Mouse (Mus musculus) stomach, embryonic 16.5 days (tissue): Measurements from ENCODE around the gene Ccnk. TPM values are rescaled to one million over a fixed set of nuclear protein-coding genes. Genes with fewer than 3 reads are reported as not detected.

Source experiments
- ATAC-seq: fragments of 200-750 bp; cut with Nextera tagmentation; 2 replicates; pipeline ENCODE4 v1.8.0; 2017; ENCODE audit warnings: moderate number of reproducible peaks, moderate TSS enrichment; ENCODE audit not compliant: insufficient read depth, low FRiP score
- H3K27ac ChIP-seq: fragments of 300-500 bp; sonication (generic); 2 replicates; pipeline ENCODE4 v1.5.1; 2014; ENCODE audit warnings: low read length
- H3K27me3 ChIP-seq: fragments of 300-500 bp; sonication (generic); 2 replicates; pipeline ENCODE4 v1.6.1; 2014; ENCODE audit warnings: low read length, control low read depth, mixed read lengths; ENCODE audit not compliant: control insufficient read depth, insufficient read depth
- H3K36me3 ChIP-seq: fragments of 300-500 bp; sonication (generic); 2 replicates; pipeline ENCODE4 v1.6.1; 2014; ENCODE audit warnings: low read length; ENCODE audit not compliant: control insufficient read depth, insufficient read depth
- H3K4me1 ChIP-seq: fragments of 300-500 bp; sonication (generic); 2 replicates; pipeline ENCODE4 v1.6.1; 2014; ENCODE audit warnings: low read length, control low read depth, mixed read lengths; ENCODE audit not compliant: control insufficient read depth, insufficient read depth
- H3K4me2 ChIP-seq: fragments of 300-500 bp; sonication (generic); 2 replicates; pipeline ENCODE4 v1.6.1; 2014; ENCODE audit warnings: low read depth, low read length, mixed read lengths
- H3K4me3 ChIP-seq: fragments of 300-500 bp; sonication (generic); replicated peaks from 2 replicates; pipeline ENCODE4 v1.5.1; 2014; ENCODE audit warnings: mild to moderate bottlenecking, low read length
- H3K9ac ChIP-seq: fragments of 300-500 bp; sonication (generic); 2 replicates; pipeline ENCODE4 v1.6.1; 2014; ENCODE audit warnings: low read length
- H3K9me3 ChIP-seq: fragments of 300-500 bp; sonication (generic); replicated peaks from 2 replicates; pipeline ENCODE4 v1.6.1; 2016; ENCODE audit warnings: low read length, control low read depth; ENCODE audit not compliant: control insufficient read depth
- WGBS: fragments of 180-500 bp; shearing (Covaris S2); extraction: QIAGEN DNeasy Blood & Tissue Kit; methylation state at CpG from one replicate; pipeline ENCODE4 v1.1.7; 2014; 5-methylcytosine and 5-hydroxymethylcytosine counted together
- polyA plus RNA-seq: library from polyadenylated mRNA; unstranded; fragments of >200 nt; fragmentation: Nextera tagmentation; extraction: Ambion mirVana; gene quantifications from 2 replicates; pipeline ENCODE4 v1.2.1, GENCODE M21; 2015

Gene Ccnk
- polyA plus RNA-seq, 1 experiment from 2014 or later: 2.5 TPM

- ATAC-seq: no peak
- H3K4me2 ChIP-seq: no peak overlapping the region
- H3K36me3 ChIP-seq: peaks cover 8% of the 10 kb centered on the region; the same call in 1 of the 2 replicates
- H3K4me1 ChIP-seq: no peaks in the 10 kb centered on the region
- H3K27ac ChIP-seq: no peak overlapping the region
- H3K9ac ChIP-seq: no peak overlapping the region
- no peaks in the 10 kb centered on the region for H3K9me3 ChIP-seq
- H3K27me3 ChIP-seq: no peaks in the 10 kb centered on the region
- no peak overlapping the region for H3K4me3 ChIP-seq
Measured at GRCm38 (mm10) chr12:108159863-108160262, 19.5 kb upstream of the Ccnk start.

GRCm38 (mm10) chr12:108162036-108162435 is 17.3 kb upstream of the Ccnk start:
- Histone ChIP-seq H3K9me3 (no peaks in the 10 kb centered on the region), H3K4me3 (no peak overlapping the region), H3K36me3 (0 out of 2 replicates have a peak, but pooled peaks cover 5% of the 10 kb centered on the region), H3K4me2 (no peak overlapping the region), H3K4me1 (no peaks in the 10 kb centered on the region), H3K9ac (no peak overlapping the region), H3K27ac (no peak overlapping the region), H3K27me3 (no peaks in the 10 kb centered on the region)
- 93% methylated on average over 1 of the region's 1 CpGs for WGBS
- no peak for ATAC-seq

GRCm38 (mm10) chr12:108163706-108164105 is 15.7 kb upstream of the Ccnk start:
- no peaks in the 10 kb centered on the region for H3K4me1 ChIP-seq
- ATAC-seq: no peak
- WGBS: 83% methylated on average over 3 of the region's 3 CpGs

GRCm38 (mm10) chr12:108168909-108169308 is 10.5 kb upstream of the Ccnk start:
- Histone ChIP-seq H3K4me3 (no peak overlapping the region), H3K9ac (no peak overlapping the region), H3K4me2 (no peak overlapping the region), H3K27me3 (no peaks in the 10 kb centered on the region), H3K4me1 (peaks cover 12% of the 10 kb centered on the region), H3K27ac (no peak overlapping the region), H3K9me3 (no peaks in the 10 kb centered on the region), H3K36me3 (no peaks in the 10 kb centered on the region)
- no peak for ATAC-seq
- WGBS: 53% methylated on average over 3 of the region's 3 CpGs

More at GRCm38 (mm10) chr12:108163706-108164105, 15.7 kb upstream of the Ccnk start:
- H3K4me3 ChIP-seq: no peak overlapping the region
- H3K9ac ChIP-seq: no peak overlapping the region
- no peak overlapping the region for H3K4me2 ChIP-seq
- no peaks in the 10 kb centered on the region for H3K27me3 ChIP-seq
- 0 out of 2 replicates have a peak, but pooled peaks cover 5% of the 10 kb centered on the region for H3K36me3 ChIP-seq
- no peak overlapping the region for H3K27ac ChIP-seq
- no peaks in the 10 kb centered on the region for H3K9me3 ChIP-seq

DNA sequence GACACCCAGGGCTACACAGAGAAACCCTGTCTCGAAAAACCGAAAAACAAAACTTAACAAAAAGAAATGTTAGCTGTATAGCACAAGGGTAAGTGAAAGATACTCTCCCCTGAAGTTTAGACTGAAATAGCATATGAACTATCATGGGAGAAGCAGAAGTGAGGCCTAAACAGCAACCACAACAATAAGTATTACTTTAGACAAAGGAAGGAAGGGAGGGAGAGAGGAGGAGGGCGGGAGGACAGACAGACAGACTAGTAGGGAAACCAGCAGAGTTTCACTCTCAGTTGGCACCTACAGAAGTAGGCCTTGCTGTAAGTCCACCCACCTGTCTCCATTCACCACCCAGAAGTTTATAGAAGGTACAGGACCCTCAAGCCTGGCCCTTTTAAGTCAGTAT is 8.9 kb upstream of the Ccnk start:
- Histone ChIP-seq H3K4me3 (no peak overlapping the region), H3K36me3 (no peaks in the 10 kb centered on the region), H3K4me1 (peaks cover 12% of the 10 kb centered on the region), H3K27me3 (no peaks in the 10 kb centered on the region), H3K27ac (no peak overlapping the region), H3K9ac (no peak overlapping the region), H3K4me2 (no peak overlapping the region), H3K9me3 (no peaks in the 10 kb centered on the region)
- ATAC-seq: no peak
- 84% methylated on average over 3 of the region's 3 CpGs for WGBS

GRCm38 (mm10) chr12:108171336-108171735 is 8.0 kb upstream of the Ccnk start:
- Histone ChIP-seq H3K9ac (no peak overlapping the region), H3K9me3 (no peaks in the 10 kb centered on the region), H3K4me1 (peaks cover 17% of the 10 kb centered on the region), H3K4me2 (no peak overlapping the region), H3K36me3 (no peaks in the 10 kb centered on the region), H3K4me3 (no peak overlapping the region), H3K27ac (no peak overlapping the region), H3K27me3 (no peaks in the 10 kb centered on the region)
- no peak; the same call in 1 of the 2 replicates for ATAC-seq

DNA sequence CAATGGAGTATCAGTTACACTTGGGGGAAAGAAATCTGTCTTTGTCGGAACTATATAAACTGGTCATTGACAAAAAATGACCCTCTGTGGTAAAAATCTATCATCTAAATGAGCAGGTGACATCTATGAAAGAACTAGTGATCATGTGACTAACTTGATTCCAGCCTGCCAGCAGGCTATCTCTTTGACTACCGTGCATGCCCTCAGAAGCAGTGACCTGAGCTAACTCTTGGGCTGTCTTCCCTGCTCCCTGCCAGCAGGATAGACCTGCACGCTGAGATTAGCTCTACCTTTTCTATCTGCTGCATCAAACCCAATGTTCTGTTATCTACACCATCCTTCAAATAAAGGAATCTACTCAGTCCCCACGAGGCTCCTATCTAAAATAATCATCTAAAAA is 6.7 kb upstream of the Ccnk start:
- Histone ChIP-seq H3K4me2 (no peak overlapping the region), H3K27ac (no peak overlapping the region), H3K4me3 (no peak overlapping the region), H3K9ac (no peak overlapping the region), H3K9me3 (no peaks in the 10 kb centered on the region), H3K4me1 (peaks cover 30% of the 10 kb centered on the region), H3K27me3 (no peaks in the 10 kb centered on the region), H3K36me3 (no peaks in the 10 kb centered on the region)
- ATAC-seq: no peak
- 50% methylated on average over 4 of the region's 4 CpGs for WGBS

DNA sequence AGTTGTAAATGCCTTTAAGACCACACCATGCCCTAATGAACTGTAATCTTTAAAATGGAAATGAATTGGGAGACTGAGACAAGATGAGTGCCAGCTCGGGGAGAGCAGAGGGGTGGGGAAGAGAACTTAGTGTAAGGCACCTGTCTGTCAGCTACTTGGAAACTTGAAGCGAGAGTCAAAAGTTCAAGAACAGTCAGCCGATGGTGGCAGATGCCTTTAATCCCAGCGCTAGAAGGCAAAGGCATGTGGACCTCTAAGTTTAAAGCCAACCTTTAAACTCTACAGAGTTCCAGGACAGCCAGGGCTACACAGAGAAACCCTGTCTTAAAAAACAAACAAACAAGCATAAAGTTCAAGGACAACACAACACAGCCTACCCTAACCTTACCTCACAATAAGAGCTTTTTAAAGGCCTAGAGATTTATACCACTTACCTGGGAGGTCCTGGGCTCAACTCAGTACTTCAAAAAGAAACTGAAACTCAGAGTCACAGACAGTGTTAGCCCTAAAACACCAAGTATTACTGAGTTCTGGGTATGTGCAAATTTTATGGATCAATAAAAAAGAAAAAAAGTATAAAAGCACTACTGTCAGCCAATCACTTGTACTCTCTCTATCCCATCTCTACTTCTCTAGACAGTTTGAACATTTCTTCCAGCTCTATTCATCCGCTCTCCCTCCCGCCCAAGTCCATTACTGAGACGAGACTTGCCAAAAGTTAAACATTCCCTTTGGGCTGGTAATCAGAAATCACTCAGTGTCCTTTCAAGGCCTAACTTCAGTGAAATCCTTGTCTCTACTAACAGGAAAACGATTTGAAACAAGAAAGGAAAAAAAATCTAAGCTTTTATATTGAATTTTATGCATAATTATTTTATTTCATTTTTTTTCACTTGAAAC is 4.5 kb upstream of the Ccnk start:
- 54% methylated on average over 8 of the region's 8 CpGs for WGBS
- H3K9me3 ChIP-seq: no peaks in the 10 kb centered on the region
- no peak overlapping the region for H3K9ac ChIP-seq
- H3K4me2 ChIP-seq: no peak overlapping the region
- H3K4me3 ChIP-seq: no peak overlapping the region
- H3K4me1 ChIP-seq: peaks cover 31% of the 10 kb centered on the region
- H3K27ac ChIP-seq: no peak overlapping the region
- H3K36me3 ChIP-seq: no peaks in the 10 kb centered on the region
- ATAC-seq: no peak
- no peaks in the 10 kb centered on the region for H3K27me3 ChIP-seq

- H3K9ac ChIP-seq: no peak overlapping the region
- no peak for ATAC-seq
- H3K27me3 ChIP-seq: no peaks in the 10 kb centered on the region
- H3K27ac ChIP-seq: no peak overlapping the region
- WGBS: 61% methylated on average over 3 of the region's 3 CpGs
- no peaks in the 10 kb centered on the region for H3K36me3 ChIP-seq
- no peak overlapping the region for H3K4me2 ChIP-seq
- H3K4me3 ChIP-seq: no peak overlapping the region
- peaks cover 34% of the 10 kb centered on the region for H3K4me1 ChIP-seq
- no peaks in the 10 kb centered on the region for H3K9me3 ChIP-seq
Measured at GRCm38 (mm10) chr12:108176366-108176765, 3.0 kb upstream of the Ccnk start.
